Mouse (Mus musculus): ENCODE results near the gene Gm20908. TPM values are rescaled to one million over a fixed set of nuclear protein-coding genes. Genes with fewer than 3 reads are reported as not detected.
"Not testable (repeated sequence)": the region's sequence is repeated elsewhere in the genome, so short reads cannot be mapped to it uniquely, and the experiment has no call there.

Gene Gm20908
- not detected in 2 replicates for polyA plus RNA-seq (2012; rRNA removed)

DNA sequence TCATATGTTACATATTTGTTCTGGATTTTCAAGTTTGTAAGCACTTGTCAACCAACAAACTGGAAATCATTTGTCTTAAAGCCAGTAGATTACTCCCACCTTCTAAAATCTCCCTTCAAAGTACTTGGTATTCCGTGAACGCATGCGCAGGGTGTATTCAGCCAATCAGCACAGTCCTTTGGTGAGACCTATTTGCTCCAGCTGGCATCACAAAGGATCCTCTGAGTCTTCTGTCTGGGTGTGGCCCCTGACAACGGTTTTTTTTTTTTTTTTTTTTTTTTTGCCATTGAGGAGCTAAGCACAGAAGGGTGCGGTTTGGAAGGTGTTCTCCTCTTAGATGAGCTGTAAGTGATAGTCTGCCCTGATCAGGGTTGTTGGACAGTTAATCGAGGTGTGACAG lies at the start of gene Gm20908:
Gene Gm20908 (plus strand): TSS at position 301 of the 400 bp plus-strand sequence.
- H3K36me3 ChIP-seq (ENCODE audit: control insufficient read depth, insufficient read depth, low read length); H3K4me1 ChIP-seq (ENCODE audit: control insufficient read depth, insufficient read depth, insufficient read length): not testable (repeated sequence)
- WGBS: no CpG with 5 or more reads among the region's 6 CpGs

More for the DNA sequence above, at the start of gene Gm20908:
- not testable (repeated sequence) for H3K27me3 ChIP-seq (ENCODE audit: control insufficient read depth, insufficient read depth, low read length); H3K4me3 ChIP-seq (ENCODE audit: extremely low read depth, insufficient read depth, insufficient read length); H3K27ac ChIP-seq (ENCODE audit: insufficient read depth, low read length); DNase-seq (ENCODE audit: low read depth in 1 of 2, low spot score in 2 of 2)

All from spleen, adult 2 months (tissue).